Mouse (Mus musculus): ENCODE results near the gene Slit3.

GRCm38 (mm10) chr11:35512686-35513085 is 391.7 kb downstream of the Slit3 start:
- TF ChIP-seq GATA1 (IDR thresholded peaks at IDR 0.05; ENCODE audit: borderline replicate concordance, low read length) (no peak), FLI1 (IDR thresholded peaks at IDR 0.05; ENCODE audit: low read length) (no peak)
